Mouse (Mus musculus) C2C12 (cell line): ENCODE measurements around the gene Zfp217. TPM values are rescaled to one million over a fixed set of nuclear protein-coding genes. Genes with fewer than 3 reads are reported as not detected.
A peak's percentile ranks its signal among the peaks of the same experiment; 100 is the strongest.

Experiments
- H3K27me3 ChIP-seq: one replicate; pipeline ENCODE4 v1.6.1; 2011; ENCODE audit not compliant: control insufficient read depth, insufficient read depth, insufficient read length
- H3K36me3 ChIP-seq: one replicate; pipeline ENCODE4 v1.6.1; 2011; ENCODE audit not compliant: control insufficient read depth, insufficient read depth
- H3K4me3 ChIP-seq: one replicate; pipeline ENCODE4 v1.5.1; 2011; ENCODE audit warnings: mild to moderate bottlenecking, control low read depth; ENCODE audit not compliant: poor library complexity, insufficient read depth, severe bottlenecking
- H3K79me2 ChIP-seq: one replicate; pipeline ENCODE4 v1.6.1; 2011; ENCODE audit not compliant: control insufficient read depth, insufficient read depth
- H3K79me3 ChIP-seq: one replicate; pipeline ENCODE4 v1.6.1; 2011; ENCODE audit warnings: low read depth, control low read depth
- H3ac ChIP-seq: one replicate; pipeline ENCODE3; 2011; ENCODE audit warnings: low read depth; ENCODE audit not compliant: control insufficient read depth, insufficient read length
- CEBPB ChIP-seq: IDR thresholded peaks from one replicate; pipeline ENCODE4 v1.6.1; 2011; ENCODE audit warnings: low read depth, mild to moderate bottlenecking, control low read depth, moderate library complexity
- CTCF ChIP-seq: IDR thresholded peaks from one replicate; pipeline ENCODE4 v1.5.1; 2011; ENCODE audit not compliant: control insufficient read depth, insufficient read depth, insufficient read length
- FOSL1 ChIP-seq: IDR thresholded peaks from one replicate; pipeline ENCODE4 v1.8.0; 2011; ENCODE audit warnings: mild to moderate bottlenecking, low read length; ENCODE audit not compliant: poor library complexity, insufficient read depth, severe bottlenecking
- MAX ChIP-seq: IDR thresholded peaks from one replicate; pipeline ENCODE4 v1.6.1; 2011; ENCODE audit warnings: mild to moderate bottlenecking, control low read depth
- MYOD1 ChIP-seq: IDR thresholded peaks from one replicate; pipeline ENCODE4 v1.6.1; 2011; ENCODE audit warnings: low read depth; ENCODE audit not compliant: control insufficient read depth, insufficient read length
- MYOG ChIP-seq: IDR thresholded peaks from one replicate; pipeline ENCODE4 v1.6.1; 2011; ENCODE audit not compliant: control insufficient read depth, insufficient read length; ENCODE audit errors: extremely low read depth
- USF1 ChIP-seq: IDR thresholded peaks from one replicate; pipeline ENCODE4 v1.6.1; 2011; ENCODE audit warnings: low read depth, mild to moderate bottlenecking, control low read depth, moderate library complexity
- polyA plus RNA-seq: library from polyadenylated mRNA; unstranded; fragments of >200 nt; fragmentation: generic; extraction: Trizol; gene quantifications from one replicate; pipeline ENCODE4 v1.2.1, GENCODE M21; 2012; ENCODE audit warnings: missing spikeins

Zfp217 gene
- polyA plus RNA-seq, 1 experiment = 4.2 TPM

DNA sequence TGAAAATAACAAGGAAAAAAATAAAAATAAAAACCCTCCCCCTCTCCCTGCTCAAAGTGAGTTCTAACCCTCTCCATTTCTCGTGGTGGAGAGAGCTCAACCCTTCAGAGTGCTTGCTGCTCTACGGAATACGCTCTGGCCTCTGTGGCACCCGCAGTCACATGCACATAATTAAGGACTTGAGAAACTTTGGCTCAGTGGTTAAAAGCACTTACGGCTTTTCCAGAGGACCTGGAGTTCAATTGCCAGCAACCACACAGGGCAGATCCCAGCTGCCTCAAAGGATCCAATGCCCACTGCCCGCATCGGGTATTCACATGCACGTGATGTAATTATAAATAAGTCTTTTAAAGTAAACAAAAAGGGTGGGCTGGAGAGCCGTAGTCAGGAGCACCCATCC, 41.9 kb downstream of the Zfp217 start:
- Histone ChIP-seq H3K36me3 (peaks cover 14% of the 10 kb centered on the region), H3K4me3 (no peak overlapping the region), H3K79me3 (no peaks in the 10 kb centered on the region), H3K27me3 (no peaks in the 10 kb centered on the region), H3K79me2 (no peaks in the 10 kb centered on the region), H3ac (no peak overlapping the region)
- TF ChIP-seq MYOG (no peak), MYOD1 (no peak), CEBPB (no peak), USF1 (no peak), FOSL1 (no peak), CTCF (no peak), MAX (no peak)

DNA sequence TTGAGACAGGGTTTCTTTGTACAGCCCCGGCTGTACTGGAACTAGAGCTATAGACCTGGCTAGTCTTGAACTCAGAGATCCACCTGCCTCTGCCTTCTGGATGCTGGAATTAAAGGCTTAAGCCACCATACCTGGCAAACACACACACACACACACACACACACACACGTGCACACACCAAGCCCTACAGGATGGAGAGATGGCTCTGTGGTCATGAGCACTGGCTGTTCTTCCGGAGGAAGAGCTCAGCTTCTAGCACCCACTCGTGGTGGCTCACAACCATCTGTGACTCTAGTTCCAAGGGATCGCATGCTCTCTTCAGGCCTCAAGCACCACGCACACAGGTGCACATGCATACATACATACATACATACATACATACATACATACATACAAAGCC, 43.5 kb downstream of the Zfp217 start:
- TF ChIP-seq MYOG (no peak), CTCF (no peak), MAX (no peak), FOSL1 (no peak), CEBPB (no peak), USF1 (no peak), MYOD1 (no peak)
- no peak overlapping the region for H3K4me3 ChIP-seq
- H3K27me3 ChIP-seq = no peaks in the 10 kb centered on the region
- no peak overlapping the region for H3ac ChIP-seq
- no peaks in the 10 kb centered on the region for H3K79me2 ChIP-seq
- peaks cover 7% of the 10 kb centered on the region for H3K36me3 ChIP-seq
- no peaks in the 10 kb centered on the region for H3K79me3 ChIP-seq

DNA sequence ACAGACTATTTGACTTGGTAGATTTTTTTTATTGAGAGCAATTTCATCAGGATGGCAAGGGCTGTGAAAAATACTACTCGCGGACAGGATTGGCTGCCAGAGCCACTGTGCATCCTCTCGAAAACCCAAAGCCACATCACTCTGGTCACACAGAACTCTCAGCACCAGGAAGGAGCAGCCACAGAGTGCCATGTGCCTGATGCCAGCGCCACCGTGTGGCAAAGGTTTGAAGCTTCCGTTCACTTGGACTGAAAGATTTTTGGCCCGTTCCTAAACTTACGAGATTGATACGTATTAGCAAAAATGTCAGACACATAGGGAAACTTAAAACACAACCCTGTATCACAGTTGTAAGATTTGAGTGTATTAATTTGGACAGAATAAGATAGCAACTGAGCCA, 44.1 kb downstream of the Zfp217 start:
- Histone ChIP-seq H3K79me3 (no peaks in the 10 kb centered on the region), H3K36me3 (peaks cover 5% of the 10 kb centered on the region), H3K79me2 (no peaks in the 10 kb centered on the region), H3K27me3 (no peaks in the 10 kb centered on the region), H3ac (no peak overlapping the region), H3K4me3 (no peak overlapping the region)
- TF ChIP-seq MAX (no peak), MYOD1 (no peak), CTCF (peak; percentile 43)

DNA sequence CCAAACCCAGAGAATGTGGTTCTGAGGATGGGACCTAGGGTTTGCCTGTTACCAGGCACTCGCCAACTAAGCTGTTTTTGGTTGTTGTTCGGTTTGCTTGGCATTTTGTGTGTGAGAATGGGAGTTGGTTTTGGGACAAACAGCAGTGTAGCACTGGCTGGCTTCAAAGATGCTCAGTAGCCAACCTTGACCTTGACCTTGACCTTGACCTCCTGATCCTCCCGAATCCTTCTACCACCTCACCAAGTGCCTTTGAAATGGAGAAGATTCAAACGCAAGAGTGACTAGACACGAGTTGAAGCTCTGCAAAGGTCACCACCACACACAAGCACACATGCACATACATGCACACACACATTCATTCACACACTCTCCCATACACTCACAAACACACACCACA, 44.6 kb downstream of the Zfp217 start:
- TF ChIP-seq USF1 = no peak

DNA sequence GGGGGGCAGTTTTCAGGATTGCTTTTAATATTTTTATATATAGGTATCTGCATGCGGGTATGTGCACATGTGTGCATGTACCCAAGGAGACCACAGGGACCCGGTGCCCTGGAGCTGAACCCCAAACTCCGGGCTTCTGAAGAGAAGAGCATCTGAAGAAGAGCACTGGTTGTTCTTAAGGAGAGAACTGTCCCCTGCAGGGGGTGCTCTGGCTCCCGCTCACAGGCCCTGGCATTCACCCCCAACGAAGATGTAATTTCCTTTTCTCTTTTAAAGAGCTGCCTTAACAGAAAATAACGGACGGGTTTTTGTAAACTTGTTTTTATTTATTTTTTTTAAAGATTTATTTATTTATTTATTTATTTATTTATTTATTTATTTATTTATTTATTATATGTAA, 46.0 kb downstream of the Zfp217 start:
- Histone ChIP-seq H3K79me2 (no peaks in the 10 kb centered on the region), H3K79me3 (no peaks in the 10 kb centered on the region), H3K27me3 (no peaks in the 10 kb centered on the region), H3K36me3 (peaks cover 3% of the 10 kb centered on the region), H3K4me3 (no peak overlapping the region), H3ac (no peak overlapping the region)
- TF ChIP-seq USF1 (no peak), MAX (no peak), CTCF (no peak), MYOD1 (no peak), CEBPB (no peak), MYOG (no peak), FOSL1 (no peak)

More for the DNA sequence above, 44.6 kb downstream of the Zfp217 start:
- Histone ChIP-seq H3K36me3 (peaks cover 5% of the 10 kb centered on the region), H3K79me3 (no peaks in the 10 kb centered on the region), H3K27me3 (no peaks in the 10 kb centered on the region), H3K79me2 (no peaks in the 10 kb centered on the region), H3K4me3 (no peak overlapping the region), H3ac (no peak overlapping the region)

DNA sequence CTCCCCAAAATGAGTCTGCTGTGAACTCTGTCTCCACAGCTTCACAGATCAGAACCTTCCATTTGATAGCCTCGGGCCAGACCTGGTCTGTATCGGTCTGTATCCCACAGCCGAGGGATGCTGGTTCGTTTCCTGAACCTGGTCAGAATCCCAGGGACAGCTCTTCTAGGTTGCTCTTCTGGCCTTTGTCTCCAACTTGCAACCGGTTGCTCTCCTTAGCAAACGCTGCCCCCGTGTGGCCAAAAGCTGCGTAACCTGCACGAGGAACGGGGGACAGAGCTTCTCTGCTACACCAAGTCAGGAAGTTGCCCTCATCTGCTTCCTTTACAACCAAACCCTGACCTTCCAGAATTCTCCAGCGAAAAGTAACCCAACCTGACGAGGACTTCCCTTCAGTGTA, 46.8 kb downstream of the Zfp217 start:
- no peak overlapping the region for H3K4me3 ChIP-seq
- H3K79me3 ChIP-seq = no peaks in the 10 kb centered on the region
- H3ac ChIP-seq = no peak overlapping the region
- TF ChIP-seq MYOD1 (no peak), FOSL1 (no peak), CTCF (peak; percentile 90), MYOG (no peak), MAX (peak; percentile 57), USF1 (no peak), CEBPB (no peak)
- no peaks in the 10 kb centered on the region for H3K36me3 ChIP-seq
- no peaks in the 10 kb centered on the region for H3K27me3 ChIP-seq
- H3K79me2 ChIP-seq = no peaks in the 10 kb centered on the region
